Mouse (Mus musculus): ENCODE data around the gene Insl5. TPM values are rescaled to one million over a fixed set of nuclear protein-coding genes. Genes with fewer than 3 reads are reported as not detected.

Insl5 gene
- polyA plus RNA-seq, 1 experiment from 2014 or later, result not detected

DNA sequence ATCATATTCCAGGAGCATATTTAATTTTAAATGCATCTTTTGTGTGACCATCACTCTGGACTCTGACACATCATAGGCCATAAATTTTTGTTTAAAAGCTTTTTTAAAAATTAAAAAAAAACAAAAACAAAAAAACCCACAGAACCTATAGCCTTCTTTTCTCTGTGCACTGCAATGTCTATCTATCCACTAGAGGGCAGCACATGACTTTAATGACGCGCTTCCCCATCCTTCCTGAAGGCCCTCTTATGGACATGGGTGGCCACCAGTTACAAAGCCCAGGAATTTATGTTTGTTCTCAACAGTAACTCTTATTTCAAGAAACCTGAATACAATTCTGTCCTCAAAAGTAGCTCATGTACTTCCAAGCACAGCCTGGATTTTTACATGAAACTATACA, 39.7 kb downstream of the Insl5 start:
- no peaks in the 10 kb centered on the region for H3K27me3 ChIP-seq (ENCODE audit: control insufficient read depth, insufficient read depth, low read length)

DNA sequence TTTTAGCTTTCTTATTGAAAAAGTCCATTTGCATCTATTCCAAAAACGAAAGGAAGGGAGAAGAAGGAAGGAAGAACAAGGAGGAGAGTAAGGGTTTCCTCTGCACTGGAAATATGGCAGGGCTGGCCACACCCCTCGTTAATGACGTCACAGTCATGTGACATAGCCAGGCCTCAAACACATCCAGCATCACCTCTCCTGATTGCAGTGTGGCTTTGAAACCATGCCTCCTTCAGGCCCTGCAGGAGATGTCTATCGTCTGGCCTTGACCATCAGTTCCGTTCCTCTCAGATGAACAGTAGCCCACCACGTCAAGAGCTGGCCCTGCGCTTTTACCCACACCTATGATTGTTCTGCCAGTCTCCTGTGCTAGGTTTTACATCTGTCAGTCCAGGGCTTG, 40.5 kb downstream of the Insl5 start:
- DNase-seq, result no peak
- H3K27me3 ChIP-seq (ENCODE audit: control insufficient read depth, insufficient read depth, low read length), result no peaks in the 10 kb centered on the region
- H3K27ac ChIP-seq (replicated peaks; ENCODE audit: low read depth, low read length), result no peak overlapping the region
- H3K9me3 ChIP-seq (ENCODE audit: control insufficient read depth, low read length), result no peaks in the 10 kb centered on the region
- no peaks in the 10 kb centered on the region for H3K36me3 ChIP-seq (ENCODE audit: control insufficient read depth, insufficient read depth, low read length)
- H3K4me1 ChIP-seq (ENCODE audit: control insufficient read depth, insufficient read depth, low read length), result no peaks in the 10 kb centered on the region
- no peak overlapping the region for H3K4me3 ChIP-seq (replicated peaks; ENCODE audit: low read depth, low read length)
- ATAC-seq (ENCODE audit: low FRiP score, low TSS enrichment), result no peak
- no peak overlapping the region for H3K9ac ChIP-seq (replicated peaks; ENCODE audit: low read length)
- no peak overlapping the region for H3K4me2 ChIP-seq (ENCODE audit: low read length)
- WGBS, result 85% methylated on average over 7 of the region's 7 CpGs

More for the DNA sequence above, 39.7 kb downstream of the Insl5 start:
- DNase-seq, result peak; percentile 92
- 1% methylated on average over 2 of the region's 2 CpGs for WGBS
- ATAC-seq (ENCODE audit: low FRiP score, low TSS enrichment), result peak; percentile 71; the same call in 1 of the 2 replicates
- H3K4me2 ChIP-seq (ENCODE audit: low read length), result no peak overlapping the region
- H3K27ac ChIP-seq (replicated peaks; ENCODE audit: low read depth, low read length), result no peak overlapping the region
- no peaks in the 10 kb centered on the region for H3K9me3 ChIP-seq (ENCODE audit: control insufficient read depth, low read length)
- H3K4me3 ChIP-seq (replicated peaks; ENCODE audit: low read depth, low read length), result no peak overlapping the region
- no peak overlapping the region for H3K9ac ChIP-seq (replicated peaks; ENCODE audit: low read length)
- no peaks in the 10 kb centered on the region for H3K4me1 ChIP-seq (ENCODE audit: control insufficient read depth, insufficient read depth, low read length)
- H3K36me3 ChIP-seq (ENCODE audit: control insufficient read depth, insufficient read depth, low read length), result no peaks in the 10 kb centered on the region

DNA sequence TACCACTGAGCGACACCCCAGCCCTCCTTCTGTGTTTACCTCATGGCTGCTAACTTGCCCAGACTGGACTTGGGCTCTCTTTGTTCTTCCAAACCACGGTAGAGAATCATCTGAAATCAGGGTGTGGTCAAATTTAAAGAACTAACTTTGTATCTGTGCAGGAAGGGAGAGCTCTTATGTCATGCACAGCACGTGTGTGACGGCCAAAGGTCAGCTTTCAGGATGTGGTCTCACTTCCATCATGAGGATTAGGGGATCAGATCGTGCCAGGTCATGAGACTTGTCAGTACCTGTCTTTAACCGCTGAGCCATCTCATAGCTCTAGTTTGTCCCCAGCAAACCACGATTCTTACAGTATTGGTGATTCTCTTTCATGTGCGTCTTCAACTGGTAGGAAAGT, 44.9 kb downstream of the Insl5 start:
- Histone ChIP-seq H3K9ac (replicated peaks; ENCODE audit: low read length) (no peak overlapping the region), H3K4me3 (replicated peaks; ENCODE audit: low read depth, low read length) (no peak overlapping the region), H3K27me3 (ENCODE audit: control insufficient read depth, insufficient read depth, low read length) (peaks cover 4% of the 10 kb centered on the region; the same call in 1 of the 2 replicates), H3K27ac (replicated peaks; ENCODE audit: low read depth, low read length) (no peak overlapping the region), H3K4me2 (ENCODE audit: low read length) (no peak overlapping the region), H3K9me3 (ENCODE audit: control insufficient read depth, low read length) (no peaks in the 10 kb centered on the region), H3K36me3 (ENCODE audit: control insufficient read depth, insufficient read depth, low read length) (no peaks in the 10 kb centered on the region), H3K4me1 (ENCODE audit: control insufficient read depth, insufficient read depth, low read length) (peaks cover 9% of the 10 kb centered on the region)
- no peak for DNase-seq
- WGBS, result 87% methylated on average over 8 of the region's 8 CpGs
- ATAC-seq (ENCODE audit: low FRiP score, low TSS enrichment), result no peak

DNA sequence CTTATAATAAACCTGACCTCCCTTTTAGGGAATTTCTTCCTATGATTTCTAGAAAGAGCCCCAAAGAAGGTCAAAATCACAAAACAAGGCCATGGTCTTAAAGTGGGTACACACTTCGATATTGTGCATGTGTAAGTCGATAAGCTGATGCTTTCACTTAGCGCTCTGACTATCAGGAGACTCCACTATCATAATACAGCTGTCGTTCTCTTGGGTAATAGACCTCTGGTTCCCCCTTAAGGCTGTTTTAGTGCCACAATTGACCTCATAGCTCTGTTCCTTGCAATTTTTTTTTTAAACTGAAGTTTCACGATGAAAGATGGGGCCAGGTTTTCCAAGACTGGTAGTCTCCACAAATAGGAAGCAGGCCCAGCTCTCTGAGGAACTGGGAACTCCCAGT, 47.3 kb downstream of the Insl5 start:
- peak; percentile 17 for DNase-seq
- no peak overlapping the region for H3K9ac ChIP-seq (replicated peaks; ENCODE audit: low read length)
- H3K9me3 ChIP-seq (ENCODE audit: control insufficient read depth, low read length), result no peaks in the 10 kb centered on the region
- peak overlapping the region; percentile 57 for H3K4me2 ChIP-seq (ENCODE audit: low read length)
- H3K4me3 ChIP-seq (replicated peaks; ENCODE audit: low read depth, low read length), result no peak overlapping the region
- 63% methylated on average over 5 of the region's 5 CpGs for WGBS
- no peak for ATAC-seq (ENCODE audit: low FRiP score, low TSS enrichment)
- H3K36me3 ChIP-seq (ENCODE audit: control insufficient read depth, insufficient read depth, low read length), result no peaks in the 10 kb centered on the region
- peaks cover 4% of the 10 kb centered on the region; the same call in 1 of the 2 replicates for H3K27me3 ChIP-seq (ENCODE audit: control insufficient read depth, insufficient read depth, low read length)
- peaks cover 9% of the 10 kb centered on the region for H3K4me1 ChIP-seq (ENCODE audit: control insufficient read depth, insufficient read depth, low read length)
- no peak overlapping the region for H3K27ac ChIP-seq (replicated peaks; ENCODE audit: low read depth, low read length)

DNA sequence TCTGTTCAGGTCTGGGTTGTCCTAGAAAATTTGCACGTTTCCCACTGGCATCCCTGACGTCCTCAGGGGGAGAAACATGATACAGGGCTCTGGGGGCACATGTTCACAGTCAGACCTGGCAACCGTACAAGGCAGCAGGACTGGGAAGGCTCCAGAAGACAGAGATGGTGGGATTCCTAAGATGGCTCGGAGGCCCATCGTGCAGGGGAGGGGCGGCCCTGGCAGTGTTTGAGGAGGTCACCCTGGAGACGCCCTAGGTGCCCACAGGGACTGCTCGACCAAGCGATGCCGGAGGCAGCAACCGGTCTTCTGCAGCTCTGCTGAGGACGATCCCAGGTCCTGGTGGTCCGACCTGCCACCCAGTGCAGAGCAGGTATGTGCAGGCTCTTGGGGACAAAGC, 48.2 kb downstream of the Insl5 start, which contains the start of gene Tctex1d1:
Tctex1d1 (plus strand) TSS at position 167 of the 400 bp plus-strand sequence.
- DNase-seq (peak; percentile 59), ATAC-seq (ENCODE audit: low FRiP score, low TSS enrichment) (peak; percentile 40; the same call in 1 of the 2 replicates)
- Histone ChIP-seq H3K27ac (replicated peaks; ENCODE audit: low read depth, low read length) (no peak within 1 kb of the TSS), H3K4me3 (replicated peaks; ENCODE audit: low read depth, low read length) (peak within 1 kb of the TSS; percentile 27), H3K9me3 (ENCODE audit: control insufficient read depth, low read length) (no peaks in the 10 kb centered on the region), H3K4me2 (ENCODE audit: low read length) (peak within 1 kb of the TSS; percentile 57), H3K36me3 (ENCODE audit: control insufficient read depth, insufficient read depth, low read length) (no peaks in the 10 kb centered on the region), H3K27me3 (ENCODE audit: control insufficient read depth, insufficient read depth, low read length) (peaks cover 4% of the 10 kb centered on the region; the same call in 1 of the 2 replicates), H3K9ac (replicated peaks; ENCODE audit: low read length) (peak within 1 kb of the TSS; percentile 37; the same call in 1 of the 2 replicates), H3K4me1 (ENCODE audit: control insufficient read depth, insufficient read depth, low read length) (peaks cover 9% of the 10 kb centered on the region)
- WGBS, result 3% methylated on average over 13 of the region's 13 CpGs

DNA sequence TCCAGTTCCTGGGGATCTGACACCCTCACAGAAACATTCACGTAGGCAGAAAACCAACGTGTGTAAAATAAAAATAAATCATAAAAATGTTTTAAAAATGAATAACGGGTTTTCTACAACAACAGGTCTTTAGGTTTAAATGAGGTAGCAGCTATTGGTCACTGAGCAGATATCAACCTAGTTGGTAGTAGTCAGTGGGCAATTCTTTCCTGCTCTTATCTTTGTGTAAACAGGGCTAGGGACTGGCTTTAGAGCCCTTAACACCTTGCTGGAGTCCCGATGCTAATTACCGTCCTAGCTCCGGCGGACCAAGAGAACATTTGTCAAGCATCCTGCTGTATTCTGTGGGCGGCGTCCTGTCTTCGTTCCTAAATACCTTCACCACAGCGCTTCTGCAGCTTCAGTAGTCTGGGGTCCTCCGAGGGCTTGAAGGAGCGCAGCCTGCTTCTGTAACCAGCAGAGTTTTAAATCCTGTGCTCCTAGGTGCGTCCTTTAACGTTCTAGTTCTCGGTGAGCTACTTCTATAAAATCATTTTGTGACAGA, 48.8 kb downstream of the Insl5 start:
- WGBS, result 14% methylated on average over 16 of the region's 16 CpGs
- Histone ChIP-seq H3K9me3 (ENCODE audit: control insufficient read depth, low read length) (no peaks in the 10 kb centered on the region), H3K4me2 (ENCODE audit: low read length) (peak overlapping the region; percentile 57), H3K27me3 (ENCODE audit: control insufficient read depth, insufficient read depth, low read length) (peaks cover 4% of the 10 kb centered on the region; the same call in 1 of the 2 replicates), H3K9ac (replicated peaks; ENCODE audit: low read length) (peak overlapping the region; percentile 37; the same call in 1 of the 2 replicates), H3K27ac (replicated peaks; ENCODE audit: low read depth, low read length) (no peak overlapping the region), H3K4me3 (replicated peaks; ENCODE audit: low read depth, low read length) (peak overlapping the region; percentile 27; the same call in 1 of the 2 replicates), H3K4me1 (ENCODE audit: control insufficient read depth, insufficient read depth, low read length) (peaks cover 9% of the 10 kb centered on the region), H3K36me3 (ENCODE audit: control insufficient read depth, insufficient read depth, low read length) (no peaks in the 10 kb centered on the region)
- DNase-seq, result peak; percentile 54
- no peak for ATAC-seq (ENCODE audit: low FRiP score, low TSS enrichment)

DNA sequence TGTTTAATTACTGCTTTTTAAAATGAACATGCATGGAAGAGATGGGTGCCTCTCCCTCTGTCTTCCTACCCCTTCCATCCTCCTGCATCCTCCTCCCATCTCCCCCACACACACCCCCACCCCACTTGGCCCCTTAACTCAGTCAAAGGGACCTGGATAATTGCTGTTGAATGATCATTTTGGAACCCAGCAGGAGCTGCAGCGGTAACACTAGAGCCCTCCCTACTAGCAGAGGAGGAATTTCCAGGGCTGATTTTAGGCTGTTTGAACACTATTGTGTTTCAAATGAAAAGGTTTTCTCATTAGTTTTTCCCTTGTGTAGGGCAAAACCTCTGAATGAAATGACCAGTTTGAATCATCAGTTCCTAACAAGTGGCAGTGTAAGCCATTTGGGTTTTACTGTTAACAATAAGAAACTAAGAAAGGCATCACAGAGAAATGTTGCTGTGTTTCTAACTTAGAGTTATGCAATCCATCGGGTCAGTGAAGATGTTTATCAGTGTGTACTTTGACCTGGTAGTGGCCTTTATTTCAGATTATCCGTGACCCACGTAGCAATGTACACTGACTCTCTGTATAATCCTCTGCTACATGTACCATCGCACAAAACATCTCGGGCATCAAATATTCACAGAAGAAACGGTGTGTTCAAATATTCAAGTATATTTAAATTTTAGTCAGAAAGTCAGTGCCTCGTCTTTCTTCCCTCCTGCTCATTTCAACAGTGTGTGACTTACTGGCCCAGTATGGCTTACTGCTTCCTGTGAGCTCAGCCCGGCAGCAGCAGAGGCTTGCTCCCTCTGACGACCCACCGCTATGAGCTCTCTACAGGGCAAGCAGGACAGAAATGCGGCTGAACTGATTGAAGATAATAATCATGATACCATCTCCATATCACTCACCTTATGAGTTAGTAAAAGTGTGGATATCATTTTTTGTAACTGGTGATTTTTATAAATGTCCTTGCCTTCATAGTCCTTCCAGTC, 50.1 kb downstream of the Insl5 start:
- Histone ChIP-seq H3K36me3 (ENCODE audit: control insufficient read depth, insufficient read depth, low read length) (no peaks in the 10 kb centered on the region), H3K4me3 (replicated peaks; ENCODE audit: low read depth, low read length) (no peak overlapping the region), H3K4me1 (ENCODE audit: control insufficient read depth, insufficient read depth, low read length) (peaks cover 9% of the 10 kb centered on the region), H3K4me2 (ENCODE audit: low read length) (no peak overlapping the region), H3K27ac (replicated peaks; ENCODE audit: low read depth, low read length) (no peak overlapping the region), H3K9me3 (ENCODE audit: control insufficient read depth, low read length) (no peaks in the 10 kb centered on the region), H3K27me3 (ENCODE audit: control insufficient read depth, insufficient read depth, low read length) (peaks cover 4% of the 10 kb centered on the region; the same call in 1 of the 2 replicates), H3K9ac (replicated peaks; ENCODE audit: low read length) (no peak overlapping the region)
- ATAC-seq (ENCODE audit: low FRiP score, low TSS enrichment) (no peak), DNase-seq (peak; percentile 24)
- 12% methylated on average over 12 of the region's 12 CpGs for WGBS

DNA sequence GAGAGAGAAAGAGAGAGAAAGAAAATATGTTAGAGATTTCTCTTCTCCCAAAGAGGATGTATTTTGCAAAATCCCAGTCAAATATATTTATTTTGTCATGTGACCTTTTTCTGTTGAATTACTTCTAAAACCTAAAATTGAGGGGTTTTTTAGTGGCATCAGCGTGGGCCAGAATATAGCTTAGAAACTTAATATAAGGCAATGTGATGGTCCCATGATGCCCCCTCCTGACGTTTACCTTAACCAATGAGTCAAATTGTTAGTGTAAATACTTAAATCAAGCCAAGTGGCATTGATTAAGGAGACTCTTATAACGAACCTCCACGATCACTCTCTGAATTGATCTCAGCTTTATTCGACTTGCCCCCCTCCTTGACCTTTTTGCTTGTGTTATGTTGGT, 52.5 kb downstream of the Insl5 start:
- H3K27ac ChIP-seq (replicated peaks; ENCODE audit: low read depth, low read length), result no peak overlapping the region
- ATAC-seq (ENCODE audit: low FRiP score, low TSS enrichment) (no peak), DNase-seq (no peak)
- 70% methylated on average over 5 of the region's 5 CpGs for WGBS
- H3K9ac ChIP-seq (replicated peaks; ENCODE audit: low read length), result no peak overlapping the region
- no peaks in the 10 kb centered on the region for H3K9me3 ChIP-seq (ENCODE audit: control insufficient read depth, low read length)
- H3K4me2 ChIP-seq (ENCODE audit: low read length), result no peak overlapping the region
- H3K4me1 ChIP-seq (ENCODE audit: control insufficient read depth, insufficient read depth, low read length), result peaks cover 9% of the 10 kb centered on the region
- no peaks in the 10 kb centered on the region for H3K36me3 ChIP-seq (ENCODE audit: control insufficient read depth, insufficient read depth, low read length)
- H3K4me3 ChIP-seq (replicated peaks; ENCODE audit: low read depth, low read length), result no peak overlapping the region
- H3K27me3 ChIP-seq (ENCODE audit: control insufficient read depth, insufficient read depth, low read length), result peaks cover 4% of the 10 kb centered on the region; the same call in 1 of the 2 replicates

Data from midbrain, embryonic 14.5 days (tissue).